Mouse (Mus musculus) forebrain, embryonic 13.5 days (tissue): ENCODE data around the gene Tdp1. TPM values are rescaled to one million over a fixed set of nuclear protein-coding genes. Genes with fewer than 3 reads are reported as not detected.

Experiments used
- ATAC-seq: fragments of 200-750 bp; cut with Nextera tagmentation; 2 replicates; pipeline ENCODE4 v1.8.0; 2017
- H3K27ac ChIP-seq: fragments of 300-500 bp; sonication (generic); 2 replicates; pipeline ENCODE4 v1.5.1; 2015; ENCODE audit warnings: inconsistent platforms, mild to moderate bottlenecking, moderate library complexity
- H3K27me3 ChIP-seq: fragments of 300-500 bp; sonication (generic); 2 replicates; pipeline ENCODE4 v1.6.1; 2015; ENCODE audit warnings: mild to moderate bottlenecking, inconsistent platforms
- H3K36me3 ChIP-seq: fragments of 300-500 bp; sonication (generic); 2 replicates; pipeline ENCODE4 v1.6.1; 2015; ENCODE audit warnings: mild to moderate bottlenecking, inconsistent platforms; ENCODE audit not compliant: poor library complexity, severe bottlenecking
- H3K4me1 ChIP-seq: fragments of 300-500 bp; sonication (generic); 2 replicates; pipeline ENCODE4 v1.6.1; 2015; ENCODE audit warnings: inconsistent platforms
- H3K4me2 ChIP-seq: fragments of 300-500 bp; sonication (generic); 2 replicates; pipeline ENCODE4 v1.6.1; 2015; ENCODE audit warnings: inconsistent platforms, mild to moderate bottlenecking, moderate library complexity
- H3K4me3 ChIP-seq: fragments of 300-500 bp; sonication (generic); 2 replicates; pipeline ENCODE4 v1.5.1; 2015; ENCODE audit warnings: mild to moderate bottlenecking, inconsistent platforms
- H3K9ac ChIP-seq: fragments of 300-500 bp; sonication (generic); 2 replicates; pipeline ENCODE4 v1.6.1; 2015; ENCODE audit warnings: mild to moderate bottlenecking, inconsistent platforms
- H3K9me3 ChIP-seq: fragments of 300-500 bp; sonication (generic); replicated peaks from 2 replicates; pipeline ENCODE4 v1.6.1; 2016; ENCODE audit warnings: inconsistent platforms
- WGBS: fragments of 180-500 bp; shearing (Covaris S2); methylation state at CpG from one replicate; pipeline ENCODE4 v1.1.7; 2015; 5-methylcytosine and 5-hydroxymethylcytosine counted together
- polyA plus RNA-seq: library from polyadenylated mRNA; unstranded; fragments of >200 nt; fragmentation: Nextera tagmentation; extraction: Ambion mirVana; gene quantifications from 2 replicates; pipeline ENCODE4 v1.2.1, GENCODE M21; 2015

Tdp1 gene
- polyA plus RNA-seq, 1 experiment from 2014 or later = 76.4 TPM

DNA sequence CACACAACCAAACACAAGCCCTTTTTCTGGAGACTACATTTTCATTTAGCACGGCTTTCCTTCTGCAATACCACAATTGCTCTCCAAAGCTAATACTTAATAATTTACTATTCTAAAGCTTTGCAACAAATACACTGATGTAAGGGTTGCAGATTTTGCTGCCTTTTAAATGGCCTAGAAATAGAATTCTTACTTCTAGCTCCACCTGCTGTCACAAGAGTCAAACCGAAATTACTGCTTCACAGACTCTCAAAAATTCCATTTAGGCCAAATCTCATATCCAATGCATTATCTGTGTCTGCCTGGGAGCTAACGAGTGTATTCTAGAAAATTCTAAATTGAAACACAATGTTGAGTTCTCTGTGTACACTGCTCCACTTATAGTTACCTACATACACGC is 23.3 kb upstream of the Tdp1 start:
- no peak for ATAC-seq
- Histone ChIP-seq H3K4me2 (no peak overlapping the region), H3K36me3 (no peaks in the 10 kb centered on the region), H3K4me3 (no peak overlapping the region), H3K27me3 (no peaks in the 10 kb centered on the region), H3K27ac (no peak overlapping the region), H3K4me1 (peaks cover 11% of the 10 kb centered on the region), H3K9ac (no peak overlapping the region), H3K9me3 (no peaks in the 10 kb centered on the region)
- WGBS = 72% methylated on average over 4 of the region's 4 CpGs

DNA sequence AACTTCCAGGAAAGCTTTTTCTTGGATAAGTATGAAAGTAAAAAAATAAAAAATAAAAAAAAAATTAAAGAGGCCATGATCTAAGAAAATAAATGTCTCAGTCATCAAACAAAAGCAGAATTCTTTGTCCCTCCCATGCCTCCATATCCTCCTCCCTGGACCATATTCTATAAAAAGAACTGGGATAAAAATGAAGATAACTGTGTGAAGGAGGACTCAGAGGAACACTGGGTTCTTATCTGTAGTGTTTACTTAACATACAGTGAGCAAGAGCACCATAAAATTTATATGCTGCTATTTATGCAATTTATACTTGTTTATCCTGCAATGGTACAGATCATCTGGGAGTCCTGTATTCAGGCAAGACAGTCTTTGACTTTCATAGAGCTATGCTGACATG is 19.7 kb upstream of the Tdp1 start:
- Histone ChIP-seq H3K4me2 (no peak overlapping the region), H3K9me3 (no peaks in the 10 kb centered on the region), H3K27ac (no peak overlapping the region), H3K4me3 (no peak overlapping the region), H3K4me1 (peaks cover 5% of the 10 kb centered on the region; the same call in 1 of the 2 replicates), H3K36me3 (peaks cover 5% of the 10 kb centered on the region; the same call in 1 of the 2 replicates), H3K27me3 (no peaks in the 10 kb centered on the region), H3K9ac (no peak overlapping the region)
- no peak for ATAC-seq

DNA sequence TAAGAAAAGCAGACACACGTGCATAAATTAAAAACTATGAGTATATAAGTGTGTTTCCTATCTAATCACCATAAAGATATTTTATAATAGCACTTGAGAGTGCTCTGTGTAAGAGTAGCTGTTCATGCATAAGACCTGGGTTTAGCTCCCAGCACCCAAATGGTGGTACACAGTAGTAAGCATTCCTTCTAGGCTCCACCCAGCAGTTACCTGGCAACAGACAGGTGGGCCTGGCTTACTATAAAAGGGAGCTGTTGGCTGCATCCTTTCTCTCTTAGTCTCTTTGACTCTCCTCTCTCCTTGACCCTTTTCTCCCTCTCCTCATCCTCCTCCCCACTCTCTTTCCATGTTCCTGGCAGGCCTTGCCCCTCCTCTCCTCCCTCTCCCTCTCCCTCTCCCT is 15.5 kb upstream of the Tdp1 start:
- H3K9ac ChIP-seq = no peak overlapping the region
- WGBS = 86% methylated on average over 1 of the region's 1 CpGs
- H3K27ac ChIP-seq = no peak overlapping the region
- no peak overlapping the region for H3K4me3 ChIP-seq
- no peaks in the 10 kb centered on the region for H3K27me3 ChIP-seq
- no peak for ATAC-seq
- peaks cover 5% of the 10 kb centered on the region; the same call in 1 of the 2 replicates for H3K36me3 ChIP-seq
- no peaks in the 10 kb centered on the region for H3K4me1 ChIP-seq
- no peak overlapping the region for H3K4me2 ChIP-seq
- H3K9me3 ChIP-seq = no peaks in the 10 kb centered on the region

DNA sequence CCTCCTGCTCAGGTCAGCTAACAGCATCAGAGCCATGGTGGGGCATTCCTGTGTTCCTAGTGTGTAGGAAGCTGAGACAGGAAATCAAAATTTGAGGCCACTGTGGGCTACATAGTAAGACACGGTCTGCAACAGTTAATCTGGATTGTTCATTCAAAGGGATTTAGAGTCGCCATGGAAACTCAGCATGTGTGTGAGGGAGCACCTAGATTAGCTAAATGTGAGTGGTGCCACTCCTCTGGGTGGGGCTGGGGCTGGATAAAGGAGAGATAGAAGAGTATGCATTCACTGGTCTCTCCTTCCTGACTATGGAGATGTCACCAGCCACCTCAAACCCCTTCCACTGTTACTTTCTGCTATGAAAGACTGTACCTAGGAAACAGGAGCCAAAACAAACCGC is 10.9 kb upstream of the Tdp1 start:
- Histone ChIP-seq H3K36me3 (no peaks in the 10 kb centered on the region; the same call in 1 of the 2 replicates), H3K4me3 (no peak overlapping the region), H3K4me2 (no peak overlapping the region), H3K27ac (no peak overlapping the region), H3K4me1 (0 out of 2 replicates have a peak, but pooled peaks cover 5% of the 10 kb centered on the region), H3K27me3 (no peaks in the 10 kb centered on the region), H3K9me3 (no peaks in the 10 kb centered on the region), H3K9ac (no peak overlapping the region)
- ATAC-seq = no peak
- WGBS = 33% methylated on average over 3 of the region's 3 CpGs

DNA sequence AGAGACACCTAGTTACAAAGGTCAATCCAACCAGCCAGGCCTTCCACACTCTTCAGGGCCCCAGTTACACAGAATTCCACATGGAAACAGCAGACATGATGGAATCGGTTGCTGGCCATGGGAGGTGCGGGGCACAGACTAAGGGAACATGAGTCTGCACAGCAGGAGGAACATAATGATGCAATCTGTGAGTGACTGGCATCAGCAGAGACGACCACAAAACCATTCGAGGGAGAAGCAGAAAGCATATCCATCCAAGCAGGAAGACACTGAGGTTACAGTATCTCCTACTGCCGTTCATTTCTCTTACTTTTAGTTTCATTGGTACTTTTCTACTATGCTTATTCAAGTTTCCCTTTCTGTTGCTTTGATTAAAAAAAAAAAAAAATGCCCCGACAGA is 9.7 kb upstream of the Tdp1 start:
- no peaks in the 10 kb centered on the region; the same call in 1 of the 2 replicates for H3K36me3 ChIP-seq
- ATAC-seq = no peak
- no peak overlapping the region for H3K27ac ChIP-seq
- no peaks in the 10 kb centered on the region for H3K9me3 ChIP-seq
- no peak overlapping the region for H3K4me3 ChIP-seq
- no peaks in the 10 kb centered on the region for H3K27me3 ChIP-seq
- 0 out of 2 replicates have a peak, but pooled peaks cover 5% of the 10 kb centered on the region for H3K4me1 ChIP-seq
- no peak overlapping the region for H3K4me2 ChIP-seq
- H3K9ac ChIP-seq = no peak overlapping the region
- 84% methylated on average over 6 of the region's 6 CpGs for WGBS

DNA sequence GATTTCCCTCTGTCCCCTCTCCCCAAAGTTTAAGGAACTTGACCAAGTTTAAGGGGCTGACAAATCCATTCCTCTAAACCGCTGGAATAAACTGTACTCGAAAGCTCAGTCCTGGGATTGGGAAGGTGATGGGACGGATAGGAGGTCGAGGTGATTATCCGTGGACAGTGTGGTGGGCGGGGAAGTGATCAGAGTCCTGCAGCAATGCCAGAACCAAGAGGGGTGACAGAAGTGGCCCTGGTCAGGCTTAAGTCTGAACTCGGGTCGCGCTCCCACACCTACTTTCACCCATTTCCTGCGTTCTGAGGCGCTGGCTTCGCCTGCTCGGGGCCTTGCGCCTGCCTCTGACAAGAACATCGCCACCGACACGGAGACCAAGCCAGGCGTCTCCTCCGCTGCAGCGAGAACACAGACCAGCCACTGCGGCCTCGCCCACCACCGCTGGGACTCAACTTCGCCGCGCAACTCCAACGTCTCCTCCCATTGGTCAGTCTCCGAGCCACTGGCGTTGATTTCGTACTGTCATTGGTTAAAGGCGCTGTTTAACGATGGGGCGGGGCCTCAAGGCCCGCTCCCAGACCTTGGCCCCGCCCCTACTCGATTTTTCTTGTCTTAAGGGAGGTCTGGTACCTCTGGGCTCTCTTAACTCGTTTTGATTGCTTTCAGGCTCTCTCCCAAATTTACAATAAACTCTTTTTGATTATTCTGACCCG is 1.2 kb upstream of the Tdp1 start:
- WGBS = under 1% methylated on average over 38 of the region's 38 CpGs
- peaks cover 6% of the 10 kb centered on the region for H3K36me3 ChIP-seq
- H3K4me2 ChIP-seq = peak overlapping the region; percentile 78
- H3K4me1 ChIP-seq = peaks cover 35% of the 10 kb centered on the region
- H3K9me3 ChIP-seq = no peaks in the 10 kb centered on the region
- H3K4me3 ChIP-seq = peak overlapping the region; percentile 89
- peak overlapping the region; percentile 95 for H3K9ac ChIP-seq
- no peaks in the 10 kb centered on the region for H3K27me3 ChIP-seq
- peak overlapping the region; percentile 84; the same call in 1 of the 2 replicates for H3K27ac ChIP-seq
- peak; percentile 95 for ATAC-seq

DNA sequence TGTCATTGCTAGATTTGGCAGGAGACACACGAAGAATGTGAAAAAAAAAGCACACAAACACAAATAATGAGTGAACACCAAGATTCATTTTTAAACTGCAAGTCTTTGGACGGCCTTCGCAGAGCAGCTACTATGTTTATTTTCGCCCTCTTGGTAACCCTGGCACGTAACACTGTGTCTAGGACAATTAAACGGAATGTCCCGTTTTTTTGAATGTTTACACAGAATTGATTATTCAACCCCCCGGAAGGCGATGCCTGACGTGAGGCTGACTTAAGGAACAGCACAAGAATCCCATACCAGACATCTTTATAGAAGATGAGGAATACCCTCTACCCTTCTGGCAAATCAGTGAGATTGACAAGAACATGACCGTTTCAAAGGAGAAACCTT is 608 bp upstream of the Tdp1 start:
- Histone ChIP-seq H3K4me2 (peak overlapping the region; percentile 78), H3K36me3 (peaks cover 7% of the 10 kb centered on the region), H3K4me1 (peaks cover 35% of the 10 kb centered on the region), H3K27ac (peak overlapping the region; percentile 84), H3K9me3 (no peaks in the 10 kb centered on the region), H3K4me3 (peak overlapping the region; percentile 89), H3K27me3 (no peaks in the 10 kb centered on the region), H3K9ac (peak overlapping the region; percentile 95)
- under 1% methylated on average over 11 of the region's 11 CpGs for WGBS
- peak; percentile 46 for ATAC-seq

DNA sequence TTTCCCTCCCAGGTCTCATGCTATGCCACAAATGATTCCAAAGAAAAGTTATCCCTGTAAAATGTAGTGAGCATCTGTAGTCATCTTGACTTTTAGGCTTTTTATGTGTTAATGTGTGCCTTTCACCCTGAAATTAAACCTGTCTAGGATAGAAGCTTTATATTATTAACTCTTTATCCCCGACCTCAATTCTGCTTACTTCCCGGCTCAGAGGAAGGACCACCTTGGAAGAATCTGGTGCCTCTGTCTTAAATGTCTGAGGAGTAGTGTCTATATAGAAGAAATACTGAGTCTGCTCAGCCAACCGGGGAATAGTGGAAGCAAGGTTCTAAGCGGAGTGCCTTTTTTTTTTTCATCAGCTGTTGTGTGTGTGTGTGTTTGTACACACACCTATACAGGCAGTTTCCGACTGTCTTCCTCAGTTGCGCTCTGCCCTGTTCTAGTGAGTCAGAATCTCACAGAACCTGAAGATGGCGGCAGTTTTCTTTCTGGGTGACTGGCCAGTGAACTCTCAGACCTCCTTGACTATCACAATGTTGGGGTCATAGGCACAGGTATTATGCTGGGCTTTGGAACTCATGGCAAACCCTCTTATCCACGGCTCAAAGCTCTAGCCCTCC is 1.1 kb downstream of the Tdp1 start:
- H3K27ac ChIP-seq = no peak overlapping the region; the same call in 1 of the 2 replicates
- 25% methylated on average over 8 of the region's 8 CpGs for WGBS
- H3K27me3 ChIP-seq = no peaks in the 10 kb centered on the region
- peaks cover 7% of the 10 kb centered on the region for H3K36me3 ChIP-seq
- H3K9me3 ChIP-seq = no peaks in the 10 kb centered on the region
- no peak for ATAC-seq
- H3K4me2 ChIP-seq = peak overlapping the region; percentile 78
- H3K4me1 ChIP-seq = peaks cover 35% of the 10 kb centered on the region
- peak overlapping the region; percentile 89 for H3K4me3 ChIP-seq
- H3K9ac ChIP-seq = peak overlapping the region; percentile 95

DNA sequence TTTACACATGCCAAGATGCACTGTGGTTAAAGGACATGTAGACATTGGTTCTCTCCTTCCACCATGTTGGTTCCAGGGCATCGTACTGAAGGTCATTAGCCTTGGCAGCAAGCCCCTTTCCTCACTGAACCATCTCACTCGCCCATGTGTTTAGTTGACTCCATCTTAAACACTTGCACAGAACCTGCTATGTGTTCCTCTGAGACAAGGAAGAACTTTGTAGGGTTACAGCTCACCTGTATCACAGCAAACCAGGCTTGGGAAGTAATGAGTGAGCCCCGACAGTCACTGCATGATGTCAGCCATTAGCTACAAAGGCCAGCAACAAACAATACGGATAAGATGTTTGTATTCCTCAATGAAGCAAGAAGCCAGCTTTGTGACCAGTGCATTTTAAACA is 13.5 kb downstream of the Tdp1 start:
- no peak for ATAC-seq
- no peaks in the 10 kb centered on the region for H3K9me3 ChIP-seq
- H3K27me3 ChIP-seq = no peaks in the 10 kb centered on the region

DNA sequence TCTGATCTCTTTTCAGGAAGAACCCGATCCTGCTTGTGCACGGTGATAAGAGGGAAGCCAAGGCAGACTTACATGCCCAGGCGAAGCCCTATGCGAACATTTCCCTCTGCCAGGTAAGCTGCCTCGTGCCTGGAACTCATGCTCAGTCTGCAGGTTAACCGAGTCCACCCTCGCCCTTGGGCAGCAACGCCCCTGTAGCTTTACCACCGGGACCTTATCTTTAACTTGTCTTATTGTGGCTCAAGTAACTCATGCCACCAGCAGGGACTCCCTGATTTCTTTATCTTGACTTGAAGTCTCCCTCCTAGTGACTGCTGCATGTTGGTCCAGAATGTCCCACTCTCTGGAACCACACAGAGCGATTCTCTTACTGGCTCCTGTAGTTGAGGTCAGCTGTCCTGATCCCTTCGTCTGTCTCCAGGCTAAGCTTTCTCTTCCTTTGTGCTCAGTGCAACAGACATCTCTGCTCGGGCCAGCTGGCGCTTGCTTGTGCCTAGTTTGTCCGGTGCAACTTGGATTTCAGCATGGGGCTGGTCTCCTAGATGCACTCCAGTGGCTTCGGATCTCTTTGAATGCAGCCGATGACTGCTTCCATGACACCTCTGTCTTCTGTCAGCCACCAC is 14.0 kb downstream of the Tdp1 start:
- 93% methylated on average over 16 of the region's 16 CpGs for WGBS
- Histone ChIP-seq H3K4me1 (no peaks in the 10 kb centered on the region), H3K9me3 (no peaks in the 10 kb centered on the region), H3K27me3 (no peaks in the 10 kb centered on the region), H3K4me3 (no peak overlapping the region), H3K9ac (no peak overlapping the region), H3K4me2 (no peak overlapping the region), H3K36me3 (peaks cover 74% of the 10 kb centered on the region), H3K27ac (no peak overlapping the region)
- ATAC-seq = no peak

More for the DNA sequence above, 13.5 kb downstream of the Tdp1 start:
- Histone ChIP-seq H3K36me3 (peaks cover 74% of the 10 kb centered on the region), H3K4me1 (no peaks in the 10 kb centered on the region), H3K4me3 (no peak overlapping the region), H3K9ac (no peak overlapping the region), H3K27ac (no peak overlapping the region), H3K4me2 (no peak overlapping the region)
- 92% methylated on average over 4 of the region's 4 CpGs for WGBS

DNA sequence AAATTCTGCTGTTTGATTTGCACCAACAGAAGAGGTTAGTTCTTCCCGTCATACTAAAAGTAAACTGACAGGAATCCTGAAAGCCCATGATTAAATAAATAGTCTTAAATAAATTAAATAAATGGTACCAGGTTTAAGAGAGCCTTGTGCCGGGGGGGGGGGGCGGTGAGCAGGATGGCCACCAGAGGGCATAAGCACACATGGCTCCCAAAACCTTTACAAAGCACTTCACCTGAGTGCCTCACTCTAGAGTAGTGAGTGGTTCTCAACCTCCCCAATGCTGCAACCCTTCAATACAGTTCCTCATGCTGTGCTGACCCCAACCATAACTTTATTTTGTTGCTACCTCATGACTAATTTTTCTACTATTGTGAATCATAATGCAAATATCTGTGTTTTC is 15.7 kb downstream of the Tdp1 start:
- ATAC-seq = no peak
- Histone ChIP-seq H3K9ac (no peak overlapping the region), H3K36me3 (peaks cover 75% of the 10 kb centered on the region), H3K4me3 (no peak overlapping the region), H3K4me1 (no peaks in the 10 kb centered on the region), H3K9me3 (no peaks in the 10 kb centered on the region), H3K4me2 (no peak overlapping the region), H3K27me3 (no peaks in the 10 kb centered on the region), H3K27ac (no peak overlapping the region)
- 90% methylated on average over 1 of the region's 3 CpGs for WGBS
